Mouse (Mus musculus): ENCODE measurements around the gene Smg6.

DNA sequence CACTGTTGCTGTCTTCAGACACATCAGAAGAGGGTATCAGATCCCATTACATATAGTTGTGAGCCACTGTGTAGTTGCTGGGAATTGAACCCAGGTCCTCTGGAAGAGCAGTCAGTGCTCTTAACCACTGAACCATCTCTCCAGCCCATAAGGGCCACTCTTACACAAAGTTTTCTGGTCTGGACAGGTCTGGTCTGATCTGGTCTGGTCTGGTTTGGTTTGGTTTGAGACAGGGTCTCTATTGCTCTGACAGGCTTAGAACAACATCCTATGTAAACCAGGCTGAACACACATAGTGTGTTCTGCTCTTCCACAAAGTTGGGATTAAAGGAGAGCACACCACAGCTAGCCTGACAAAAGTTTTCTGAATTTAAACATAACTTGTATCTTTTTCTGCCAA lies 30.4 kb downstream of the Smg6 start:
- TF ChIP-seq POLR2A (IDR thresholded peaks at IDR 0.05; ENCODE audit: borderline replicate concordance, extremely low read depth, insufficient read depth, insufficient read length, poor library complexity, severe bottlenecking): no peak
- no peak for TF ChIP-seq CTCF (IDR thresholded peaks at IDR 0.05; ENCODE audit: borderline replicate concordance, extremely low read depth, insufficient read depth, insufficient read length)

Measured in brain, embryonic 14.5 days (tissue).